Mouse (Mus musculus) layer of hippocampus, adult 2 months (tissue): ENCODE data around the gene Adgrl2. TPM values are rescaled to one million over a fixed set of nuclear protein-coding genes. Genes with fewer than 3 reads are reported as not detected.

Experiments
- DNase-seq, 2 experiments: peaks; one replicate each; pipeline ENCODE4 v3.0.0; 2022; ENCODE audit warnings: low spot score in 2 of 2
- H3K27ac ChIP-seq: fragments of 200-600 bp; 2 replicates; pipeline ENCODE4 v1.8.1; 2022
- H3K4me3 ChIP-seq: fragments of 200-600 bp; 2 replicates; pipeline ENCODE4 v1.8.1; 2022; ENCODE audit warnings: mild to moderate bottlenecking
- CTCF ChIP-seq: fragments of 200-600 bp; conservative IDR thresholded peaks from 2 replicates; pipeline ENCODE4 v1.8.1; 2022; ENCODE audit warnings: antibody characterized with exemption, mild to moderate bottlenecking, moderate library complexity
- total RNA-seq, 2 experiments: library from RNA; stranded (reverse); gene quantifications; 2 replicates each; pipeline ENCODE4 v1.2.3; 2021

Gene Adgrl2
- total RNA-seq, 2 experiments from 2014 or later: 56.6 to 58.7 TPM

DNA sequence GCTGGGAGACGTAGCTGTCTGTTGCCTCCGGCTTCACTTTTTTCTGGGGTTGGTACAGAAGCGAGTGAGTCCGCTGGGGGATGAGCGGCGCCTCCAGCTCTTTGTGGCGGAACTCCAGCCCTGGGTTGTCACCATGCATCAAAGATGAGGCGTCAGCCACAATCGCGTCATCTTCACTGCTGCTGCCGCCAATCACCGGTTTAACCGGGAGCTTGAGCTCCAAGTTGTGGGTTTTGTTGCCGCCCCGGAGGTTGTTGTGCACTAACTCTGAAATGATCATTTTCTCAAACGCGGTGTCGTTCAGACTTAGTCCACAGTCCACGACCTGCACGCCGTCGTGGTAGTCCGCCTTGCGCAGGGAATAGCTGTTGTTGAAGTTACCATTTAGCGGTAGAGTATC, 172.9 kb downstream of the Adgrl2 start:
- Histone ChIP-seq H3K27ac (no peak overlapping the region), H3K4me3 (no peak overlapping the region)
- DNase-seq: no peak
- no peak for TF ChIP-seq CTCF

DNA sequence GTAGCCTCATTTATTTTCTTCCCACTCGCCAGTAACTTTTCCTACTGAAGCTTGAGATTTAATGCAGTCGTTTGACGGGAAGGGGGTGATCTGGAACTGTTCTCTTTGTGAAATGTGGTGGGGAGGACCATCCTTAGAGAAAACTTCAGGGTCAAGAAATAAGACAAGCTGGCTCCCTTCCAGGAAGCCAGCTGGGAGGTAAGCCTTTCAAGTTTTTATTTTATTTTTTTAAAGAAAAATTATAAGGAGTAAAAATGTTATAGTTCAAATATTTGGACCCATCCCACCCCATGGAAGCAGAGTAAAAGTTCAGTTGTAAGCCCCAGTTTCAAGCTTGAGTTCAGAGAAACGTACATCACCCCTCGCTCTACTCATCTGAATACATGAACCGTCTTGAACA, 177.2 kb downstream of the Adgrl2 start:
- DNase-seq: no peak
- no peak overlapping the region for H3K27ac ChIP-seq
- H3K4me3 ChIP-seq: no peak overlapping the region
- no peak for TF ChIP-seq CTCF

DNA sequence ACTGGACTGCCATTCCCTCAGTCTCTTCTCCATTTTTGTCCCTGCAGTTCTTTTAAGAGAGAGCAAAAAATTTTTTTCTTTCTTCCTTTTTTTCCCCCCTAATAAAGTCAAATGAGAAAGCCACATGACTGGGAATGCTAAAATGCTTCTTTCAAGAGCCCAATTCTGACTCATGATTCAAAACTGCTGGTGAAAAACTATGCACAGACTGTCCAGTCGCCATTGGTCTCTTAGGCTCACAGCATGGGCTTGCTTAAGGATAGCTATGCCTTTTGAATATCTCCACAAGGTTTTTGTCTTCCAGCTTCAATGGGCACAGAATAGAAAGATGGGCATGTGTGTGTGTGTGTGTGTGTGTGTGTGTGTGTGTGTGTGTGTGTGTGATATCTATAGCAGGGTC, 178.3 kb downstream of the Adgrl2 start:
- DNase-seq: no peak
- Histone ChIP-seq H3K27ac (no peak overlapping the region), H3K4me3 (no peak overlapping the region)
- TF ChIP-seq CTCF: no peak

DNA sequence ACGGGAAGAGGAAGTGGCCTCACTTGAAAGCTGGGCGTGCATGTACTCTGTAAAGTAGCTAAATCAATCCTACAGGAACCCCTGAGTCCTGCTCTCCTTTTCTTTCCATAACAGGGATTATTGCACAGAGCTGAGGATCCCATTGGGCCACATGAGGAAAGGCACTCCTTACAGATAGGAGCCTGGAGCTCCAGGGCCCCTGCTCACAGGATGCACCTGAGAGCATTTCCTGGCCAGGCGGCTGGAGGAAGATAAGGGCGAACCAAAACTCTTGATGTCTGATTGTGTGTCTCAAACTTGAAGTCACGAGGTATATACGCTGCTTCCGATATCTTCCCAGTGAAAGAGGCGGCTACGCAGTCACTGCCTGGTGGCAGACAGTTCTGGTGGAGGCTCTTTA, 183.4 kb downstream of the Adgrl2 start:
- no peak for DNase-seq
- no peak for TF ChIP-seq CTCF
- Histone ChIP-seq H3K27ac (no peak overlapping the region), H3K4me3 (no peak overlapping the region)

DNA sequence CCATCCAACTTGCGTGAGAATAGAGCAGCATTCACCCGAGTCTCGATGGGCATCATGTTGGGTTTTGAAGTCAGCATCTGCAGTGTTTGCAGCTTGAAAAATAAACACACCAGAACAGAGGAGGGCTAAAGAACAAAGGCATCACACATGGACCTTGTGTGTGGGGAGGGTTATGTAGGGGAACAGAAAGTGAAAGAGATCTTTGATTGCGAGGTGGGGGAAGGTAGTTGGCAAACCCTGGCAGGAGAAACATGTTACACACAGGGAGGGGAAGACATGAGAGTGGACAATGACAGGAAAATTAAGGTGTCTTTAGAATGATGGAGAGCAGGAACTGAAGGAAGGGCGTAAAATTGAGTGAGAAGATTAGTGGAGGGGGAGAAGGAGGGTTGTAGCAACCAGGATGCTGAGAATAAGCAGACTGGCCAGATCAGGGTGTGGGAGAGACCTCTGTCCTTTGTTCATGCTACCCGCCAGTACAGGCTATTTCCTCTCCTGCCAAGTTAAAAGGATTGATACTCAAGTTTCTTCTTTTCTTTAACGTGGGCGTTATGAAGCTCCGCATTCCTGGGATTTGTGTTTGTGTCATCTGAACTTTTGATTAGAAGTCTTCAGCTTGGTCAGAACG, 197.0 kb downstream of the Adgrl2 start:
- DNase-seq: no peak
- no peak for TF ChIP-seq CTCF
- Histone ChIP-seq H3K4me3 (no peak overlapping the region), H3K27ac (no peak overlapping the region)

DNA sequence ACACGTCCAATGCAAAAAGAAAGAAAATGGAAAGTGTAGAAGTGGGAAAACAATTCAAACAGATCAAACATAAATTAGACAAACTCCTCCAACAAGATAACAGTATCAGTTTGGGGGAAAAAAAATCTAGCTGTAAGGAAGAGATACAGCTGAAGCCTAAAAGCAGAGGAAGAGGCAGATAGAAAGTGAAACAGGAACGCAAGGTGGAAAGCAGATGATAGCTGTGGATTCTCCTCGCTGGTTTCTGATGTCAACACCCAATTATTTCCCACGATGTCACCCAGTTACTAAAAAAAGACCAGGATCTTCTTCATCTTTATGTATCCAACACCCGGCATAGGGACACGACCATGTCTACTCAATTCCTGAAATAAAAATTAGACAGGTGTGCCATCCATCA, 220.0 kb downstream of the Adgrl2 start:
- no peak for TF ChIP-seq CTCF
- no peak for DNase-seq
- H3K4me3 ChIP-seq: no peak overlapping the region
- no peak overlapping the region for H3K27ac ChIP-seq
